Mouse (Mus musculus) G1E (cell line): ENCODE data around the gene Carnmt1. TPM values are rescaled to one million over a fixed set of nuclear protein-coding genes. Genes with fewer than 3 reads are reported as not detected.
A peak's percentile ranks its signal among the peaks of the same experiment; 100 is the strongest.
"Not testable (repeated sequence)": the region's sequence is repeated elsewhere in the genome, so short reads cannot be mapped to it uniquely, and the experiment has no call there.

Source experiments
- ATAC-seq: 2 replicates; pipeline ENCODE4 v1.8.0; 2016; ENCODE audit warnings: mild to moderate bottlenecking; ENCODE audit not compliant: insufficient number of reproducible peaks, poor library complexity, low FRiP score, severe bottlenecking; ENCODE audit errors: extremely low read depth
- DNase-seq: peaks from one replicate; pipeline ENCODE4 v3.0.0; 2012; ENCODE audit warnings: low spot score
- H3K27me3 ChIP-seq: 2 replicates; pipeline ENCODE4 v1.6.1; 2012; ENCODE audit warnings: mild to moderate bottlenecking, low read length, inconsistent platforms; ENCODE audit not compliant: insufficient read depth
- H3K36me3 ChIP-seq: replicated peaks from 2 replicates; pipeline ENCODE3; 2012; ENCODE audit warnings: mild to moderate bottlenecking, inconsistent platforms
- H3K4me1 ChIP-seq: 2 replicates; pipeline ENCODE4 v1.6.1; 2012; ENCODE audit warnings: low read depth, low read length, inconsistent platforms, mixed read lengths; ENCODE audit not compliant: insufficient read depth
- H3K4me3 ChIP-seq: 2 replicates; pipeline ENCODE4 v1.5.1; 2012; ENCODE audit warnings: low read depth, mild to moderate bottlenecking, inconsistent platforms, low read length, moderate library complexity, mixed read lengths
- H3K9me3 ChIP-seq: replicated peaks from 2 replicates; pipeline ENCODE4 v1.6.1; 2012; ENCODE audit warnings: inconsistent platforms
- CTCF ChIP-seq: IDR thresholded peaks from 2 replicates; pipeline ENCODE4 v1.5.1; 2012; ENCODE audit warnings: low read depth, low read length, inconsistent platforms, mixed read lengths
- GATA1 ChIP-seq: IDR thresholded peaks from 2 replicates; pipeline ENCODE4 v1.6.1; 2012; ENCODE audit warnings: borderline replicate concordance, low read length, inconsistent platforms, mixed read lengths
- GATA2 ChIP-seq: IDR thresholded peaks from 2 replicates; pipeline ENCODE4 v1.6.1; 2012; ENCODE audit warnings: low read depth, low read length, inconsistent platforms, borderline replicate concordance
- POLR2AphosphoS5 ChIP-seq: IDR thresholded peaks from 2 replicates; pipeline ENCODE4 v1.6.1; 2012; ENCODE audit warnings: low read depth, low read length, inconsistent platforms; ENCODE audit not compliant: insufficient replicate concordance
- TAL1 ChIP-seq: conservative IDR thresholded peaks from 2 replicates; pipeline ENCODE4 v1.6.1; 2012; ENCODE audit warnings: low read depth, low read length, inconsistent platforms, mixed read lengths
- polyA plus RNA-seq: library from polyadenylated mRNA; stranded (reverse); fragments of >175 nt; gene quantifications from 2 replicates; pipeline ENCODE4 v1.2.3, GENCODE M21; 2012
- total RNA-seq, 2 experiments: library from RNA; stranded (forward) in 1 of 2; stranded (reverse) in 1 of 2; fragments of 200-1000 nt in 1 of 2; fragments of >200 nt in 1 of 2; fragmentation: Nextera tagmentation in 1 of 2; gene quantifications; 2 replicates each; pipeline ENCODE4 v1.2.3; 2014 to 2017

Carnmt1 gene
- total and polyA plus RNA-seq, 3 experiments = 18.2 to 94.5 (median 51.8) TPM

DNA sequence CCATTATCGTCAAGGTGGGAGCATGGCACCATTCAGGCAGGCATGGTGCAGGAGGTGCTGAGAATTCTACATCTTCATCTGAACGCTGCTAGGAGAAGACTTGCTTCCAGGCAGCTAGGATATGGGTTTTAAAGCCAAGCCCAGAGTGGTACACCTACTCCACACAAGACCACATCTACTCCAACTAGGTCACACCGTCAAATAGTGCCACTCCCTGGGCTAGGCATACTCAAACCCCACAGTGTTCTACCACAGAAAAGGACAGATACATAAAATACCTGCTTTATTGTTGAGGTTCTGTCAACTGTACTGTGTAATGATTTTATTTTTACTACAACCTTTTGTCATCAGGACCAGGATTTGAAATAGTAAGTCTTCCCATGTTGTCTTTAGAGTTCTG is 24.6 kb downstream of the Carnmt1 start:
- Histone ChIP-seq H3K27me3 (no peaks in the 10 kb centered on the region), H3K4me3 (no peak overlapping the region), H3K4me1 (peaks cover 37% of the 10 kb centered on the region), H3K9me3 (no peaks in the 10 kb centered on the region), H3K36me3 (peaks cover 82% of the 10 kb centered on the region)
- no peak for ATAC-seq
- no peak for DNase-seq
- no peak for TF ChIP-seq CTCF
- TF ChIP-seq GATA1 = no peak
- TF ChIP-seq TAL1 = no peak
- no peak for TF ChIP-seq GATA2
- TF ChIP-seq POLR2AphosphoS5 = no peak

DNA sequence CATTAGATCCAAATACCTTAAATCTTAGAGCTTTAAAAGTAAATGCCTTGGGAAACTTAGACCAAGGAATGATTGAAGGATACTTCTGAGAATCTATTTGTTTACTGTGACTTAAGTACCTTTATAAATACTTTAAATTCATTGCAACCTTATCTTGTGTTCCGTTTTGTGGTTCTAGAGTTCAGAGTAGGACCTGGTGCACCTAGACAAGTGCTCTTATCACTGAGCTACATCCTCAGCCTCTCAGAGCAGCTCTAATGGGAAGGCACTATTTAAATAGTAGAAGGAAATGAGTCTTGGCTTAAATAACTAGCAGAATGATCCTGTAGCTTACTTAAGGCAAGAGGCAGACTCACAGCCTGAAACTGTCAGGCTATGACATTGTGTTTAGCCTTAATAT is 25.0 kb downstream of the Carnmt1 start:
- TF ChIP-seq CTCF = no peak
- TF ChIP-seq GATA2 = no peak
- no peak for TF ChIP-seq POLR2AphosphoS5
- ATAC-seq (peak; percentile 29; the same call in 1 of the 2 replicates), DNase-seq (no peak)
- peaks cover 37% of the 10 kb centered on the region for H3K4me1 ChIP-seq
- no peak overlapping the region for H3K4me3 ChIP-seq
- peaks cover 85% of the 10 kb centered on the region for H3K36me3 ChIP-seq
- H3K9me3 ChIP-seq = no peaks in the 10 kb centered on the region
- H3K27me3 ChIP-seq = no peaks in the 10 kb centered on the region

DNA sequence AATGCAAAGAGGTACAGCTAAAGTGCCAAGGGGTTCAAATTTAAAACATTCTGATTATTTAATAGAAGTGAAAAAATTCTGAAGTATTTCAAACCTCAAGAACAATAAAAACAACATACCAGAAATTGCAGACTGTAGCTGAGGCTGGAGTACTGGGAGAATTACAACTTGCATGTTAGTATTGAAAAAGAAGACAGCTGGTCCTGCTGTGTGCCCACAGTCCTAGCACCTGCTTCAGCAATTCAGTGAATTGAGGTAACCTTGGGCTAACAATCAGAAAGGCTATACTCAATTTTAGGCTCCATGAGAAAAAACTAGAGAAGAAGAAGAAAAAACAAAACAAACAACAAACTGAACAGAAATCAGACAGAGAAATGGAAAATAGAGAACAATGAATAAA is 37.5 kb downstream of the Carnmt1 start:
- ATAC-seq (no peak), DNase-seq (no peak)
- H3K9me3 ChIP-seq = no peaks in the 10 kb centered on the region
- H3K4me1 ChIP-seq = peaks cover 11% of the 10 kb centered on the region
- no peaks in the 10 kb centered on the region for H3K27me3 ChIP-seq
- no peak overlapping the region for H3K4me3 ChIP-seq
- peaks cover 20% of the 10 kb centered on the region for H3K36me3 ChIP-seq
- TF ChIP-seq TAL1 = no peak
- no peak for TF ChIP-seq GATA2
- no peak for TF ChIP-seq POLR2AphosphoS5
- TF ChIP-seq GATA1 = no peak
- TF ChIP-seq CTCF = no peak

DNA sequence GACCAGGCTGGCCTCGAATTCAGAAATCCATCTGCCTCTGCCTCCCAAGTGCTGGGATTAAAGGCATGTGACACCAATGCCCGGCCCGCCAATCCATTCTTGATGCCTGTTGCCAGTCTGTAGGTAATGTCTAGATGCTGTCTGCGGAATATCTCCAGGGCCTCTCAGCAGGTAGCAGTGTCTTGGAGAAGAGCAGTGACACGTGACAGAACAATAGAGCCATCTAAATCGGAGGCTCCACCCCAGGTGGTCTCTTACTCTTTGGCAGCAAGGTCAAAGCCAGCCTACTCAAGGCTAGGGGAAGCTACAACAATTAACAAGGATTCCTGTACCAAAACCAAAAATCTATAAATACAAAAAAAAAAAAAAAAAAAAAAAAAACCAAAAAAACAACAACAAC is 40.3 kb downstream of the Carnmt1 start:
- TF ChIP-seq GATA2 = no peak
- no peak for TF ChIP-seq GATA1
- no peak for TF ChIP-seq POLR2AphosphoS5
- TF ChIP-seq TAL1 = no peak
- TF ChIP-seq CTCF = no peak
- Histone ChIP-seq H3K9me3 (no peaks in the 10 kb centered on the region), H3K36me3 (peaks cover 32% of the 10 kb centered on the region), H3K4me1 (peaks cover 31% of the 10 kb centered on the region), H3K27me3 (no peaks in the 10 kb centered on the region), H3K4me3 (no peak overlapping the region)
- no peak for DNase-seq
- no peak for ATAC-seq

DNA sequence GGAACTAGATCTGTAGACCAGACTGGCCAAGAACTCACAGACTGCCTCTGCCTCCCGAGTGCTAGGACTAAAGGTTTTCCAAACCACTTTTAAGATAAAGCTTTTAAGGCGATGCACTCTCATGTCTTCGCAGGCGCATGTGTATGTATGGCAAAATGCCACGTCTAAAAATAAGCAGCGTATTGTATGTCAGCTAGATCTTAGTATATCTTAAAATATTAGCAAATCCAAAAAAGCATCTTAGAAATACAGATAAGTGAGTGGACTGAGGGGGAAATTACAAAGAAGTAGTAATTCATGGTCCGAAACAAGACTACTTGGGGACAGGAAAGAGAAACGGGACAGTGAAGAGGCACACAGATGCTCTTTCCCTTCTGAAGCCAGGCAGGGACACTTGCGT is 41.0 kb downstream of the Carnmt1 start:
- ATAC-seq (no peak), DNase-seq (no peak)
- Histone ChIP-seq H3K36me3 (peaks cover 29% of the 10 kb centered on the region), H3K27me3 (no peaks in the 10 kb centered on the region), H3K9me3 (no peaks in the 10 kb centered on the region), H3K4me3 (no peak overlapping the region; the same call in 1 of the 2 replicates), H3K4me1 (peaks cover 32% of the 10 kb centered on the region)
- TF ChIP-seq GATA2 = no peak
- TF ChIP-seq TAL1 = no peak
- no peak for TF ChIP-seq GATA1
- TF ChIP-seq CTCF = no peak
- TF ChIP-seq POLR2AphosphoS5 = no peak

DNA sequence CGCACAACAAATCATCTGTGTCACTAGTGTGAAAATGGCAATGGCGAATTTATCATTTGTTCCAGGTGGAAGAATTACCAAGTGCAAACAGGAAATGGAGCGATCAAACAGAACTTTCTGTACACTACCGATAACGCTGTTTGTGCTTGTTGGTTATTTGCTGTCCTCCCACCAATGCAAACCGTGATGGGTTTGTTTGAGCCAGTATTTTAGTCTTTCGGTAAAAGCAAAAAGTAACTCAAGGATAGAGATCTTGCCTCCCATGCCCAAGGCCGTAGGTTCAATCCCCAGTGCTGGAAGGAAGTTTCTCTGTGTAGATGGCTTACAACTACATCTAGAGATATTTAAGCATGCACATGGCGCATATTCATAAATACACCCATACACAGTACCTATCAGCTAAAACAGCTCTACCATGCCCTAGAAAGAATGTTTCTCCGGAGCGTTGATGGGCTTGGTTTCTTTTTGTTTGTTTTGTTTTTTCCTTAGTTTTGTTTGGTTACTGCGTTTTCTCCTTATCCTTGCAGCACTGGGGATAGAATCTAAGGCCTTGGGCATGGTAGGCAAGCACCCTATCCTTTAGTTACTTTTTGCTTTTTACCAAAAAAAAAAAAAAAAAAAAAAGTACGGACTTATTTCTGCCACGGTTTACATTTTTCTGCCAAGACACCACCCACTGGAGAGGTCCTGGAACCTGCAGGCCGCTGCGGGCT is 41.7 kb downstream of the Carnmt1 start:
- H3K36me3 ChIP-seq = peaks cover 33% of the 10 kb centered on the region
- H3K9me3 ChIP-seq = no peaks in the 10 kb centered on the region
- TF ChIP-seq TAL1 (no peak), POLR2AphosphoS5 (no peak)
- ATAC-seq (no peak), DNase-seq (no peak)
- H3K4me1 ChIP-seq = peaks cover 37% of the 10 kb centered on the region
- H3K27me3 ChIP-seq = no peaks in the 10 kb centered on the region
- H3K4me3 ChIP-seq = peak overlapping the region; percentile 97

DNA sequence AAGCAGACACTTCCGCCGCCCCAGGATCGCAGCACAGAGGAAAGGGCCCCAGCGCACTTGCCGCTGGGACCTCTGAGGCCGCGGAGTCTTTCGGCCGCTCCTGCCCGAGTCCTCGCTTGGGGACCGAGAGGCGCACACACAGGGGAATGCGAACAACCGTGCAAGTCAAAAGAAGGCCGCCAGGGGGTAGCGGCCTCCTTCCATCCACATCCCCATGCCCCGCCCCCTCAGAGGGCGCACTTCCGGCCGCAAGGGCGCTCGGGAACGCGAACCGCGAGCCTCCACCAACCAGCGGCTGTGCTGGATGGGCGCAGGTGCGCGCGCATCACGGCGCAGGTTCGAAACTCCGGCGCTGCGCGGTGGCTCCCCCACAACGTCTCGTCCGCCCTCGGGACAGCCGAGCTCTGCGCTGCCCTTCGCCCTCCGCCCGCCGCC is 42.3 kb downstream of the Carnmt1 start, which contains the start of gene D030056L22Rik:
Gene D030056L22Rik, plus strand, starts transcription at position 328 of the 435 bp plus-strand sequence.
- Histone ChIP-seq H3K36me3 (peaks cover 29% of the 10 kb centered on the region), H3K9me3 (no peaks in the 10 kb centered on the region), H3K4me1 (peaks cover 37% of the 10 kb centered on the region), H3K27me3 (no peaks in the 10 kb centered on the region), H3K4me3 (peak within 1 kb of the TSS; percentile 97)
- peak; percentile 90 for ATAC-seq
- no peak for TF ChIP-seq GATA1
- 0 out of 2 replicates have a peak, but pooled peaks have one; percentile 20 for TF ChIP-seq CTCF
- no peak for TF ChIP-seq POLR2AphosphoS5
- peak; percentile 91 for DNase-seq

DNA sequence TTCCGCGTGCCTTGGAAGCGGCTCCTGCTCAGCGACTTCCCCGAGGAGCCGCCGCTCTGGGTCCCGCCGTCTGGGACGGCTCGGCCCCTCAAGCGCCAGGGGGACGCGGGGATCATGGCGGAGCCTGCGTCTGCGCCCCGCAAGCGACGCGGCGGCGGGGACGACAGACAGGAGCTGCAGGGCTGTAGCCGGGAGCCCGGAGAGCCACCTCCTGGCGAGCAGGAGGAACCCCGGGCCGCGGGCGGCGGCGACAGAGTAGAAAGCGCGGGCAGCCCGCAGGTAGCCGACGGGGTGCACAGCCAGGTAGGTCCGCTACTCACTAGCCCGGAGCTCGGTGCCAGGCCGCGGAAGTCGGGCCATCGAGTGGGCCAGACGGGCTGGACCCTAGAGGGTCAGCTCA is 42.8 kb downstream of the Carnmt1 start:
- peaks cover 37% of the 10 kb centered on the region for H3K4me1 ChIP-seq
- not testable (repeated sequence) for ATAC-seq, H3K9me3 ChIP-seq, H3K27me3 ChIP-seq
- peaks cover 31% of the 10 kb centered on the region for H3K36me3 ChIP-seq
- peak; percentile 50 for DNase-seq
- peak overlapping the region; percentile 97 for H3K4me3 ChIP-seq
